Mouse (Mus musculus) forebrain, embryonic 10.5 days (tissue): ENCODE results near the gene Ank3. TPM values are rescaled to one million over a fixed set of nuclear protein-coding genes. Genes with fewer than 3 reads are reported as not detected.

Experiments
- DNase-seq: peaks from one replicate; pipeline ENCODE4 v3.0.0-alpha.2; 2017; ENCODE audit warnings: low spot score; ENCODE audit errors: extremely low spot score
- H3K27ac ChIP-seq: fragments of 300-500 bp; sonication (generic); 2 replicates; pipeline ENCODE4 v1.5.1; 2016; ENCODE audit warnings: mild to moderate bottlenecking
- H3K27me3 ChIP-seq: fragments of 300-500 bp; sonication (generic); 2 replicates; pipeline ENCODE4 v1.6.1; 2016; ENCODE audit warnings: mild to moderate bottlenecking; ENCODE audit not compliant: poor library complexity, severe bottlenecking
- H3K36me3 ChIP-seq: fragments of 300-500 bp; sonication (generic); replicated peaks from 2 replicates; pipeline ENCODE4 v1.6.1; 2016; ENCODE audit warnings: mild to moderate bottlenecking, moderate library complexity
- H3K4me1 ChIP-seq: fragments of 300-500 bp; sonication (generic); 2 replicates; pipeline ENCODE4 v1.6.1; 2016
- H3K4me3 ChIP-seq: fragments of 300-500 bp; sonication (generic); 2 replicates; pipeline ENCODE4 v1.5.1; 2016; ENCODE audit warnings: mild to moderate bottlenecking, moderate library complexity
- H3K9me3 ChIP-seq: fragments of 300-500 bp; sonication (generic); 2 replicates; pipeline ENCODE4 v1.6.1; 2016; ENCODE audit warnings: mild to moderate bottlenecking, moderate library complexity
- WGBS: fragments of 180-500 bp; shearing (Covaris S2); methylation state at CpG from one replicate; pipeline ENCODE4 v1.1.7; 2016; 5-methylcytosine and 5-hydroxymethylcytosine counted together
- polyA plus RNA-seq: library from polyadenylated mRNA; unstranded; fragments of >200 nt; fragmentation: Nextera tagmentation; extraction: Ambion mirVana; gene quantifications from 2 replicates; pipeline ENCODE4 v1.2.1, GENCODE M21; 2016

The Ank3 gene
- polyA plus RNA-seq, 1 experiment from 2014 or later, result 24.8 TPM

GRCm38 (mm10) chr10:69574190-69574663 is 175.7 kb downstream of the Ank3 start:
- 0 out of 2 replicates have a peak overlapping the region, but pooled peaks have one; percentile 15 for H3K27ac ChIP-seq
- peaks cover 69% of the 10 kb centered on the region for H3K27me3 ChIP-seq
- DNase-seq, result peak; percentile 60
- WGBS, result 4% methylated on average over 11 of the region's 11 CpGs
- no peaks in the 10 kb centered on the region for H3K9me3 ChIP-seq
- H3K4me3 ChIP-seq, result peak overlapping the region; percentile 32
- H3K36me3 ChIP-seq, result no peaks in the 10 kb centered on the region
- H3K4me1 ChIP-seq, result peaks cover 71% of the 10 kb centered on the region

GRCm38 (mm10) chr10:69574894-69575293 is 176.3 kb downstream of the Ank3 start:
- WGBS, result 31% methylated on average over 9 of the region's 9 CpGs
- H3K4me1 ChIP-seq, result peaks cover 71% of the 10 kb centered on the region
- H3K27me3 ChIP-seq, result peaks cover 68% of the 10 kb centered on the region

GRCm38 (mm10) chr10:69575451-69575850 is 176.9 kb downstream of the Ank3 start:
- WGBS, result 68% methylated on average over 6 of the region's 6 CpGs
- DNase-seq, result no peak

More at GRCm38 (mm10) chr10:69574894-69575293, 176.3 kb downstream of the Ank3 start:
- no peak overlapping the region for H3K27ac ChIP-seq
- no peaks in the 10 kb centered on the region for H3K36me3 ChIP-seq
- DNase-seq, result no peak
- no peak overlapping the region for H3K4me3 ChIP-seq
- no peaks in the 10 kb centered on the region for H3K9me3 ChIP-seq

GRCm38 (mm10) chr10:69576264-69576663 is 177.7 kb downstream of the Ank3 start:
- peaks cover 63% of the 10 kb centered on the region for H3K4me1 ChIP-seq
- no peaks in the 10 kb centered on the region for H3K36me3 ChIP-seq
- no peak overlapping the region for H3K27ac ChIP-seq
- H3K9me3 ChIP-seq, result no peaks in the 10 kb centered on the region
- H3K27me3 ChIP-seq, result peaks cover 55% of the 10 kb centered on the region
- 90% methylated on average over 7 of the region's 7 CpGs for WGBS
- no peak for DNase-seq
- H3K4me3 ChIP-seq, result no peak overlapping the region

More at GRCm38 (mm10) chr10:69575451-69575850, 176.9 kb downstream of the Ank3 start:
- Histone ChIP-seq H3K27ac (no peak overlapping the region), H3K36me3 (no peaks in the 10 kb centered on the region), H3K4me1 (peaks cover 71% of the 10 kb centered on the region), H3K9me3 (no peaks in the 10 kb centered on the region), H3K4me3 (no peak overlapping the region), H3K27me3 (peaks cover 63% of the 10 kb centered on the region)

GRCm38 (mm10) chr10:69577061-69577728 is 178.6 kb downstream of the Ank3 start:
- 84% methylated on average over 15 of the region's 15 CpGs for WGBS
- no peak overlapping the region for H3K27ac ChIP-seq
- peaks cover 53% of the 10 kb centered on the region for H3K4me1 ChIP-seq
- DNase-seq, result no peak
- H3K4me3 ChIP-seq, result no peak overlapping the region
- H3K27me3 ChIP-seq, result peaks cover 45% of the 10 kb centered on the region
- H3K36me3 ChIP-seq, result no peaks in the 10 kb centered on the region
- no peaks in the 10 kb centered on the region for H3K9me3 ChIP-seq

- DNase-seq, result no peak
- Histone ChIP-seq H3K9me3 (no peaks in the 10 kb centered on the region), H3K27me3 (peaks cover 44% of the 10 kb centered on the region), H3K36me3 (no peaks in the 10 kb centered on the region), H3K4me1 (peaks cover 48% of the 10 kb centered on the region), H3K27ac (no peak overlapping the region), H3K4me3 (no peak overlapping the region)
- WGBS, result 83% methylated on average over 7 of the region's 7 CpGs
Observed at GRCm38 (mm10) chr10:69577729-69578061, 179.1 kb downstream of the Ank3 start.

- Histone ChIP-seq H3K36me3 (no peaks in the 10 kb centered on the region), H3K9me3 (no peaks in the 10 kb centered on the region), H3K27ac (no peak overlapping the region), H3K4me3 (no peak overlapping the region), H3K27me3 (peaks cover 28% of the 10 kb centered on the region), H3K4me1 (peaks cover 43% of the 10 kb centered on the region)
- 85% methylated on average over 12 of the region's 12 CpGs for WGBS
- DNase-seq, result no peak
Observed at GRCm38 (mm10) chr10:69579585-69579984, 181.0 kb downstream of the Ank3 start.

GRCm38 (mm10) chr10:69581525-69581924 is 183.0 kb downstream of the Ank3 start:
- H3K4me3 ChIP-seq, result no peak overlapping the region
- 91% methylated on average over 2 of the region's 2 CpGs for WGBS
- no peak for DNase-seq
- H3K27ac ChIP-seq, result no peak overlapping the region
- H3K4me1 ChIP-seq, result peaks cover 35% of the 10 kb centered on the region
- H3K36me3 ChIP-seq, result no peaks in the 10 kb centered on the region
- H3K27me3 ChIP-seq, result peaks cover 9% of the 10 kb centered on the region
- no peaks in the 10 kb centered on the region for H3K9me3 ChIP-seq

GRCm38 (mm10) chr10:69583874-69584481 is 185.4 kb downstream of the Ank3 start:
- Histone ChIP-seq H3K27me3 (peaks cover 6% of the 10 kb centered on the region; the same call in 1 of the 2 replicates), H3K9me3 (no peaks in the 10 kb centered on the region), H3K4me1 (peaks cover 22% of the 10 kb centered on the region), H3K4me3 (no peak overlapping the region), H3K27ac (peak overlapping the region; percentile 72), H3K36me3 (no peaks in the 10 kb centered on the region)
- DNase-seq, result peak; percentile 48
- WGBS, result 36% methylated on average over 11 of the region's 11 CpGs

GRCm38 (mm10) chr10:69584566-69584965 is 186.0 kb downstream of the Ank3 start:
- Histone ChIP-seq H3K27ac (peak overlapping the region; percentile 72), H3K9me3 (no peaks in the 10 kb centered on the region), H3K4me1 (peaks cover 22% of the 10 kb centered on the region), H3K36me3 (no peaks in the 10 kb centered on the region), H3K27me3 (peaks cover 6% of the 10 kb centered on the region; the same call in 1 of the 2 replicates), H3K4me3 (no peak overlapping the region)
- no peak for DNase-seq
- WGBS, result 87% methylated on average over 5 of the region's 5 CpGs

- H3K36me3 ChIP-seq, result no peaks in the 10 kb centered on the region
- 96% methylated on average over 3 of the region's 3 CpGs for WGBS
- H3K27me3 ChIP-seq, result peaks cover 6% of the 10 kb centered on the region; the same call in 1 of the 2 replicates
- no peak overlapping the region for H3K27ac ChIP-seq
- no peaks in the 10 kb centered on the region for H3K9me3 ChIP-seq
- DNase-seq, result no peak
- H3K4me3 ChIP-seq, result no peak overlapping the region
- H3K4me1 ChIP-seq, result peaks cover 22% of the 10 kb centered on the region
Observed at GRCm38 (mm10) chr10:69585271-69585670, 186.7 kb downstream of the Ank3 start.

- 81% methylated on average over 15 of the region's 15 CpGs for WGBS
- no peak for DNase-seq
- H3K27ac ChIP-seq, result no peak overlapping the region
Observed at GRCm38 (mm10) chr10:69594186-69595131, 195.9 kb downstream of the Ank3 start.

More at GRCm38 (mm10) chr10:69594186-69595131, 195.9 kb downstream of the Ank3 start:
- H3K4me3 ChIP-seq, result no peak overlapping the region
- H3K36me3 ChIP-seq, result no peaks in the 10 kb centered on the region
- peaks cover 5% of the 10 kb centered on the region; the same call in 1 of the 2 replicates for H3K9me3 ChIP-seq
- H3K4me1 ChIP-seq, result peaks cover 8% of the 10 kb centered on the region
- H3K27me3 ChIP-seq, result no peaks in the 10 kb centered on the region
